Mouse (Mus musculus) lung, postnatal 0 days (tissue): ENCODE results near the gene Gm45837. TPM values are rescaled to one million over a fixed set of nuclear protein-coding genes. Genes with fewer than 3 reads are reported as not detected.

Experiments
- ATAC-seq: fragments of 200-750 bp; cut with Nextera tagmentation; 2 replicates; pipeline ENCODE4 v1.8.0; 2017; ENCODE audit warnings: moderate library complexity
- DNase-seq: peaks from one replicate; pipeline ENCODE4 v3.0.0-alpha.2; 2016; ENCODE audit warnings: low spot score
- H3K27ac ChIP-seq: fragments of 300-500 bp; sonication (generic); 2 replicates; pipeline ENCODE4 v1.5.1; 2014; ENCODE audit warnings: antibody characterized with exemption, mild to moderate bottlenecking, low read length, mixed read lengths
- H3K27me3 ChIP-seq: fragments of 300-500 bp; sonication (generic); replicated peaks from 2 replicates; pipeline ENCODE4 v1.6.1; 2014; ENCODE audit warnings: low read length, mixed read lengths; ENCODE audit not compliant: insufficient read depth
- H3K36me3 ChIP-seq: fragments of 300-500 bp; sonication (generic); 2 replicates; pipeline ENCODE4 v1.6.1; 2014; ENCODE audit warnings: low read length, mixed read lengths; ENCODE audit not compliant: insufficient read depth
- H3K4me1 ChIP-seq: fragments of 300-500 bp; sonication (generic); 2 replicates; pipeline ENCODE4 v1.6.1; 2014; ENCODE audit warnings: antibody characterized with exemption, low read depth, low read length, mixed read lengths; ENCODE audit not compliant: insufficient read depth
- H3K4me2 ChIP-seq: fragments of 300-500 bp; sonication (generic); replicated peaks from 2 replicates; pipeline ENCODE4 v1.6.1; 2014; ENCODE audit warnings: low read depth, mild to moderate bottlenecking, low read length, moderate library complexity, mixed read lengths
- H3K4me3 ChIP-seq: fragments of 300-500 bp; sonication (generic); 2 replicates; pipeline ENCODE4 v1.5.1; 2014; ENCODE audit warnings: low read depth, low read length
- H3K9ac ChIP-seq: fragments of 300-500 bp; sonication (generic); replicated peaks from 2 replicates; pipeline ENCODE4 v1.6.1; 2014; ENCODE audit warnings: low read depth, mild to moderate bottlenecking
- H3K9me3 ChIP-seq: fragments of 300-500 bp; sonication (generic); 2 replicates; pipeline ENCODE4 v1.6.1; 2016; ENCODE audit warnings: low read length, mixed read lengths
- CTCF ChIP-seq: IDR thresholded peaks from 2 replicates; pipeline ENCODE4 v1.5.1; 2016; ENCODE audit warnings: antibody characterized with exemption, mild to moderate bottlenecking
- EP300 ChIP-seq: IDR thresholded peaks from 2 replicates; pipeline ENCODE4 v1.6.1; 2016; ENCODE audit warnings: antibody characterized with exemption, mild to moderate bottlenecking, control low read depth
- WGBS: fragments of 180-500 bp; shearing (Covaris S2); extraction: QIAGEN DNeasy Blood & Tissue Kit; methylation state at CpG from one replicate; pipeline ENCODE4 v1.1.7; 2014; 5-methylcytosine and 5-hydroxymethylcytosine counted together
- polyA plus RNA-seq: library from polyadenylated mRNA; unstranded; fragments of >200 nt; fragmentation: Nextera tagmentation; extraction: Ambion mirVana; gene quantifications from 2 replicates; pipeline ENCODE4 v1.2.1, GENCODE M21; 2015

Gm45837 gene
- polyA plus RNA-seq, 1 experiment from 2014 or later, result 4.2 TPM

GRCm38 (mm10) chr7:101394569-101394968 is 16.1 kb upstream of the Gm45837 start:
- Histone ChIP-seq H3K9ac (peak overlapping the region; percentile 41; the same call in 1 of the 2 replicates), H3K36me3 (peaks cover 43% of the 10 kb centered on the region), H3K4me1 (peaks cover 8% of the 10 kb centered on the region; the same call in 1 of the 2 replicates), H3K27me3 (no peaks in the 10 kb centered on the region), H3K9me3 (no peaks in the 10 kb centered on the region), H3K27ac (peak overlapping the region; percentile 90), H3K4me3 (peak overlapping the region; percentile 29), H3K4me2 (peak overlapping the region; percentile 52)
- ATAC-seq (no peak), DNase-seq (no peak)
- no peak for TF ChIP-seq EP300
- TF ChIP-seq CTCF, result no peak
- WGBS, result 63% methylated on average over 3 of the region's 3 CpGs

GRCm38 (mm10) chr7:101395471-101395870 is 15.2 kb upstream of the Gm45837 start:
- ATAC-seq (no peak), DNase-seq (no peak)
- peak overlapping the region; percentile 52 for H3K4me2 ChIP-seq
- 55% methylated on average over 2 of the region's 2 CpGs for WGBS
- H3K27ac ChIP-seq, result 0 out of 2 replicates have a peak overlapping the region, but pooled peaks have one; percentile 90
- TF ChIP-seq CTCF (no peak), EP300 (no peak)
- peaks cover 48% of the 10 kb centered on the region for H3K36me3 ChIP-seq
- H3K4me1 ChIP-seq, result peaks cover 8% of the 10 kb centered on the region; the same call in 1 of the 2 replicates
- peak overlapping the region; percentile 29 for H3K4me3 ChIP-seq
- no peak overlapping the region for H3K9ac ChIP-seq
- no peaks in the 10 kb centered on the region for H3K27me3 ChIP-seq
- no peaks in the 10 kb centered on the region for H3K9me3 ChIP-seq

- H3K4me3 ChIP-seq, result no peak overlapping the region
These were observed 13.5 kb upstream of the Gm45837 start for GRCm38 (mm10) chr7:101397175-101397574.

GRCm38 (mm10) chr7:101401510-101401909 is 9.2 kb upstream of the Gm45837 start:
- peaks cover 67% of the 10 kb centered on the region for H3K36me3 ChIP-seq
- no peak overlapping the region for H3K27ac ChIP-seq
- no peak for DNase-seq
- H3K4me1 ChIP-seq, result no peaks in the 10 kb centered on the region
- no peak overlapping the region for H3K4me3 ChIP-seq
- TF ChIP-seq EP300 (no peak), CTCF (no peak)
- H3K27me3 ChIP-seq, result no peaks in the 10 kb centered on the region
- no peak for ATAC-seq
- WGBS, result 83% methylated on average over 7 of the region's 7 CpGs
- H3K4me2 ChIP-seq, result no peak overlapping the region
- no peak overlapping the region for H3K9ac ChIP-seq
- no peaks in the 10 kb centered on the region for H3K9me3 ChIP-seq

More at GRCm38 (mm10) chr7:101397175-101397574, 13.5 kb upstream of the Gm45837 start:
- DNase-seq (no peak), ATAC-seq (no peak)
- peaks cover 8% of the 10 kb centered on the region; the same call in 1 of the 2 replicates for H3K4me1 ChIP-seq
- no peak overlapping the region for H3K4me2 ChIP-seq
- no peaks in the 10 kb centered on the region for H3K9me3 ChIP-seq
- no peak overlapping the region for H3K9ac ChIP-seq
- H3K27ac ChIP-seq, result no peak overlapping the region
- H3K36me3 ChIP-seq, result peaks cover 61% of the 10 kb centered on the region
- TF ChIP-seq CTCF (no peak), EP300 (no peak)
- WGBS, result 80% methylated on average over 4 of the region's 4 CpGs
- no peaks in the 10 kb centered on the region for H3K27me3 ChIP-seq

- TF ChIP-seq EP300 (no peak), CTCF (peak; percentile 53)
- H3K4me2 ChIP-seq, result no peak overlapping the region
- no peak overlapping the region for H3K9ac ChIP-seq
- no peaks in the 10 kb centered on the region for H3K9me3 ChIP-seq
- H3K27me3 ChIP-seq, result no peaks in the 10 kb centered on the region
- no peak overlapping the region for H3K4me3 ChIP-seq
- 95% methylated on average over 5 of the region's 5 CpGs for WGBS
- no peaks in the 10 kb centered on the region for H3K4me1 ChIP-seq
- DNase-seq, result no peak
- no peak overlapping the region for H3K27ac ChIP-seq
- no peak for ATAC-seq
- H3K36me3 ChIP-seq, result peaks cover 66% of the 10 kb centered on the region
These were observed 6.9 kb upstream of the Gm45837 start for GRCm38 (mm10) chr7:101403831-101404230.

- H3K4me1 ChIP-seq, result 0 out of 2 replicates have a peak, but pooled peaks cover 6% of the 10 kb centered on the region
- peak overlapping the region; percentile 20; the same call in 1 of the 2 replicates for H3K27ac ChIP-seq
- ATAC-seq (peak; percentile 46), DNase-seq (peak; percentile 91)
- TF ChIP-seq CTCF, result peak; percentile 100
- no peak for TF ChIP-seq EP300
- no peak overlapping the region for H3K4me2 ChIP-seq
- no peaks in the 10 kb centered on the region for H3K27me3 ChIP-seq
- H3K36me3 ChIP-seq, result peaks cover 13% of the 10 kb centered on the region
- no peak overlapping the region for H3K4me3 ChIP-seq
- H3K9me3 ChIP-seq, result no peaks in the 10 kb centered on the region
- no peak overlapping the region for H3K9ac ChIP-seq
These were observed 2.1 kb downstream of the Gm45837 start for GRCm38 (mm10) chr7:101412796-101413195.
